Mouse (Mus musculus) heart, adult 2 months (tissue): ENCODE data around the gene Msh5.

ENCODE experiments used
- CTCF ChIP-seq: fragments of 200-600 bp; IDR thresholded peaks from 2 replicates; pipeline ENCODE4 v1.8.1; 2022; ENCODE audit warnings: antibody characterized with exemption, mild to moderate bottlenecking, moderate library complexity
- EP300 ChIP-seq: fragments of 200-500 bp; IDR thresholded peaks from 2 replicates; pipeline ENCODE4 v1.6.1; 2011; ENCODE audit warnings: low read depth, low read length, control low read depth; ENCODE audit not compliant: insufficient read depth

DNA sequence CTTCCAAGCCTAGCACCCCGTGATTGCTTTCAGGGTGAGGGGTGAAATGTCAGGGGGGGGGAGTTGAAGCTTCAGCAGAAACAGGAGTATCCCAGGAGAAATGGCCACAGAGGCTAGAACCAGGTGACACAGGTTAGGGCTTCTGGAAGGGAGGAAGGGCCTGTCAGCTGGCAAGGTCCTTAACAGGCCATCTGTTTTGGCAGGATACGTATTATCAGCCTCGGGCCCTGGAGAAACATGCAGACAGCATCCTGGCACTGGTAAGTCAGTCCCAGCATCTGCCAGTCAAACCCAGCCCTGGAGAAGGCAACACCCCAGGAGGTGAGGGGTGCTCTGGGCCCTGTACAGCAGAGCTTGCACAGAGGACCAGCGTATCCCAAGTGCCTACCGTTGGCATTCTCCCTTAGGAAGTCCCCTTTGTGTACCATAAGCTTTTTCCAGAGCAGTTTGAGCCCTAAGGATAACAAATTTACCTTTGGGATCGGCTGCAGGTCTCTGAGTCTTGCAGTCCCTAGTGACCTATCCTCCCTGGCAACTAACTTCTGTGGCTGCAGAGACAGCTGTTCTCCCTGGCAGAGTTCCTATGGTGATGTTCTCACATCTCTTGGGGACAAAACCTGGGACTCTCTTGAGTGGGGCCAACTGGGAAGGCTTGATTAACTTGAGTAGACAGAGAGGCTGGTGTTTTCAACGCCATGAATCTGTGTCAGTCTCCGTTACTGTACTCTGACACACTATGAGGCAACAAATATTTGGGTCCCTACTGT is 43.8 kb upstream of the Msh5 start:
- TF ChIP-seq CTCF (no peak), EP300 (no peak)
